Mouse (Mus musculus): ENCODE measurements around the gene Nrap.
"Not testable (repeated sequence)": the region's sequence is repeated elsewhere in the genome, so short reads cannot be mapped to it uniquely, and the experiment has no call there.

The Nrap gene

DNA sequence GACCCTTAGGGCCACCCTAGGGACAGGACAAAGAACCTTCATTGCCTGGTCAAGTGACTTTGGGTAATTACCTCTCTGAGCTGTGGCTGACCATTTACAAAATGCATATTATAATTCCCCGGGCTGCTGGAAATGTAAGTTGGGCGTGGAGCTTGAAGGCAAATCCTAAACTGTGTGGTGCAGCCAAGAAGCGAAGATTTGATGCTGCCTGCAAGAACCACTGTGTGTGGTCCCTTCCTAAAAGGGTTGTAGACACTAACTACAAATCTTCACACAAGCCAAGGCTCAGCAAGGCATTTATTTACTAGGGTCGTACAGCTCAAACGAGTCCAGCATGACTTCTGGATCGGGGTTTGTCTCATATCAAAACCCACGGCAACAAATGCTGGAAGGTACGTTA lies 25.3 kb downstream of the Nrap start:
- DNase-seq (ENCODE audit: low spot score), result no peak

GRCm38 (mm10) chr19:56363721-56364460 lies 25.9 kb downstream of the Nrap start:
- no peak for DNase-seq (ENCODE audit: low spot score)

GRCm38 (mm10) chr19:56358890-56359289 lies 30.9 kb downstream of the Nrap start:
- DNase-seq (ENCODE audit: low spot score), result no peak

DNA sequence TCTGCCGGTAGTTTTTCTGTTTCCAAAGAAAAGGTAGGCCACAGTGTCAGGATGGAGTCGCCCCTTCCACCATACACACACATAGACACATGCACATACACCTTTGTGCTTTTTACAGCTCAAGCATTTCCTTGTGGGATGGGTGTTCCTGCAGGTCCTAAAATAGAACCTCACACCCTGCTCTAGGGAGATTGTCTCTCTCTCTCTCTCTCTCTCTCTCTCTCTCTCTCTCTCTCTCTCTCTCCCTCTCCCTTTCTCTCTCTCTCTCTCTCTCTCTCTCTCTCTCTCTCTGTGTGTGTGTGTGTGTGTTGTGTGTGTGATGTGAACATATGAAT lies 32.5 kb downstream of the Nrap start:
- DNase-seq (ENCODE audit: low spot score), result not testable (repeated sequence)

DNA sequence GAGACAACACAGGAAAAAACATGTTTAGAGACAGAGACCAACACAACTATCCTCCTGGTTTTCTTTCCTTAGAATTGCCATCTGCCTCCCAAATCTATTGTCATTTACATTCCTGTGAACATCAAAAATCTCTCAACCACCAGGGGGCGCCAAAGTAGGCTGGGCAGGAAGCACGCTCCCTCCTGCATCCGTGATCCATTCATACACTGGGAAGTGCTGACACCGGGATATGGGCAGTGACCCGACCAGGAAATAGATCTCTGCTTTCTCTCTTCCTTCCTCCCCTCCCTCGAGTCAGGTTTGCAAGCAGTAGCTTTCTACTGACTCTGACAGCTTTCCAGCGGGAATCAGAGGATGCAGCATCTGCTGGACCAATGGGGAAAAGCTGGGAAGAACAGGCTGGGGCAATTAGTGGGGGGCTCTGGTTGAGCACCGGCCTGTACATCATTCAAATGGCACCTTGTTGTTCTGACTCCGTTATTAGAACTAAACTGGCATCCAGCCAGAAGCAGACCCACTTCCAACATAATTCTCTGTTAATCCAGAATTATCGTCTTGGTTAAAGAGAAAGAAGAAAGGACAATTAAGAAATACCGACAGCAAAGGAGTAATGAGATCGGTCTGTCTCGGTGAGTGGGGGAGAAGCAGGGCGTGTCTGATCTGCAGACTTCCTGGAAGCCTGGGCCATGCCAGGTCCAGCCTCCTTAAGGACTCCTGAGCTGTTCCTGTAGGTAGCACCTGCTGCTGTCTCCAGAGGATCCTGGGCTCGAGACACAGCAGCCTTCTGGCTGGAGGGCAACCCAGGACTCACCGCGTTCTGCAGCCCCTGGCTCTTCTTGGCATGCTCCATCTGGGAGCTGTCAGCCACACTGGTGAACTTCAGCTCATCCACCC lies 33.1 kb downstream of the Nrap start:
- DNase-seq (ENCODE audit: low spot score), result peak; percentile 76

DNA sequence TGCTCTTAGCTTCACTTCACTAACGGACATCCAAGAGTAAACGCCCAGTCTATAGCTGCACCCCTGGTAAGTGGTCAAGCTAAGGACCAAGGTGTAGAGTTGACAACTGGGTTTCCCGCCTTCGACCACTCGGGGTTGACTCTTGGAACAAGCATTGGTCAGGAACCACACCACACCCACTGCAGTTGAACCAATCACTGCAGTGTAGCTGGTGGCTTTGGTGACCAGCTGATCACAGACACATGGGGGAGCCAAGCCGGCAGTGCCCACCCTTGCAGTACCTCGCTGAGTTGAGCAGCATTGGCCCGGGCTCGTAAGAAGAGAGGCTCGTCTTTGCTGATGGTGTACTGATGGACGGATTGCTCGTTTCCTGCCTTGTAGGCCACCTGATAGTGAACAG lies 34.6 kb downstream of the Nrap start:
- DNase-seq (ENCODE audit: low spot score), result no peak

DNA sequence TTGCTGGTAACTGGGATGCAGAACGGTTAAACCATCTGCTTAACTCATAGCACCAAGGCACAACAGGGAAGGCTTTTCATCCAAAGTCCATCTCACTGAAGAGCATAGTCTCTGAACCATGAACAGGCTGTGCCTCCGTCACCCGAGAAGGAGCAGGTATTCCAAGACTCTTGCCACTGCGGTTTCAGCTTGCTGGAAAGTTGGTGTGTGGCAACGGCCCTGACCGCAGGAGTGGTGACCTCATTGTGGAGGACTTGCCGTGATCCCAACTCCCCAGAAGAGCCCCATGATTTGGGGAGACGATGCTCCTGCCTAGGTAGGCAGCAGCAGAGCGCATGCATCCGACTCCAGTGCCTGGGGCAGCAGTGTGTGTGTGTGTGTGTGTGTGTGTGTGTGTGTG lies 36.1 kb downstream of the Nrap start:
- DNase-seq (ENCODE audit: low spot score), result no peak

GRCm38 (mm10) chr19:56349295-56349694 lies 40.5 kb downstream of the Nrap start:
- DNase-seq (ENCODE audit: low spot score), result peak; percentile 42

DNA sequence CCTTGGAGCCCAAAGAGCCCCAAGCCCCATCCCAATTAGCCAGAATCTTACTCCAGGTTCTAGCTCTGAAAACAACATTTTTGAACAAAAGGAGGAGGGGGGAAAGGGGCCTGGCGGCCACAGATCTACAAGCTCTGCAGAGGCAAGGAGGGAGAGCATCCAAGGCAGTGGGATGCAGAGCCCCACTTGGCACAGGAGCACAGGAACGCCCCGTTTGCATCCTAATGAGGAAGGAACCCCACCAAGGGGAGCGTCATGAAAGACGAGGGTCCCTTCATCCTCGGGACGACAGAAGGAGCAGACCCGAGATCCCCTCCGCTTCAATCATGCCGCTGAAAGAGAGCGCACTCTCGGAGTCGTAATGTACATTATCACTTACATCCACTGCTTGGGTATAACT lies 43.1 kb downstream of the Nrap start:
- DNase-seq (ENCODE audit: low spot score), result no peak

DNA sequence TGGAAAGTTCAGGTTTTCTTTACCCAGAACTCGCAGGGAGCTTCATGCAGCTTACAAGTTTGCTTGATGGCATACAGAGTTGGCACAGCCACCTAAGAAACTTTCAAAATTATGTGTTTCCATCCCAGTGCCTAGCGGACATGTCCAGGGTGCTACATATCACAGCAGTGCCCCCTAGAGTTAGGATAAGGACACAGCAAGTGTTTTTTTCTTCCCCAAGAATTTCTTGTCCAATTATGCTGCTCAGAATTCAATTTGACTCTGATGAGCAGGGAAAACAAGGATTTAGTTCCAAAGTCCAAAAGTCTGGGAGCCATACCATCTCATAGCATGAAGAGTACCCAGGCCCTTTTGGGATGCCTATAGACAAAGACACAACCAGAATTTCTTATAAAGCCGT lies 43.8 kb downstream of the Nrap start:
- DNase-seq (ENCODE audit: low spot score), result peak; percentile 78

GRCm38 (mm10) chr19:56343869-56344563 lies 45.8 kb downstream of the Nrap start:
- DNase-seq (ENCODE audit: low spot score), result peak; percentile 79

DNA sequence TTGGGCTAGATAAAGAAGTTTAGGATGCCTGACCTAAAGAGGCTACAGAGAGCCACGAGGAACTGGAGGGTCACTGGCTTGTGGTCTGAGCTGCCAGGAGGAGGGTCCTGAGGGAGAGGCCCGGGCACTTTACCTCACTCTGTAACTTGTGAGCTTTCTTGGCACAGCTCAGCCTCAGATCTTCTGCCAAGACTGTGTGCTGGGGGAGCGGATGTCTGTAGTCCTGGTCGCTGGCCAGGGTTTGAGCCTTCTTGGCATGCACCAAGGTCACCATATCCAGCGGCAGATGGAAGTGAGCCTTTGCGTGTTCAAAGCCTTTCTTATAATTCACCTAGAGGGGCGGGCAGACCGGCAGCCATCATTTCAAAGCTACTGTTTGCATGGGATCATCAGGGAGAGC lies 47.8 kb downstream of the Nrap start:
- no peak for DNase-seq (ENCODE audit: low spot score)

DNA sequence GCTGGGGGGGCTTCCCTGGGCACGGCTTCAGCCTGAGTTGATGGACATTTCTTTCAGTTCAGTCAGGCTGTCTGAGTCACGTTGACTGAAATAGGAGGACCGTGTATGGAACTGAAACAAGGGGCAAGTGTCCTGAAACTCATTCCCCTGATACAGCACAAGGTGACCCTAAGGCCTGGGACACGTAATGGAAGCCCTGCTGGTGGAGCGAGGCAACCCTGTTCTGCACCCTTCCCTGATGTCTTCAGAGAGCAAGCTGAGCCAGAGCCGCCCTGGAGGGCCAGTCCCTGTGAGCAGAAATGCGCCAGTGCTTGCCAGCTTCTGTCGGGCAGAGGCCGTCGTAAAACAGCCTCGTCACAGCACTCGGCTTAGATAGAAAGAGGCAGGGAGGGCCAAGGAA lies 53.0 kb downstream of the Nrap start:
- DNase-seq (ENCODE audit: low spot score), result no peak

DNA sequence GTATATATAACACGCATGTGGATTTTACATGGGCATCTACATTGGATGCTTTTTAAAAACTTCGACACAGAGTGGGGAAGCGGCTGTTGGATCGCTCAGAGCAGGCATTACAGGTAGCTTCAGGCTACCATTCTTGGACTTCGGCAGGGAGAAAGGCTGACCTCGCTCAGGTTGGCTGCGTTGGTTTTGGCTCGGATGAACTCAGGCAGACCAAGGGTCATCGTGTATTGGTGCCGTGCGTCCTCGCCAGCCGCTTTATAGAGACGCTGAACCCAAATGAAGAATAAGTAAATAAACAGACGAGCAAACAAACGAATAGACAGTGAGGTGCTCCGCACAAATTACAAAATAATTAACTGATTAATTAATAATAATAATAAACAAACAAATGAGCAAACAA lies 53.5 kb downstream of the Nrap start:
- no peak for DNase-seq (ENCODE audit: low spot score)

- DNase-seq (ENCODE audit: low spot score), result peak; percentile 27
Measured at GRCm38 (mm10) chr19:56326243-56326855, 63.5 kb downstream of the Nrap start.

GRCm38 (mm10) chr19:56325676-56326075 lies 64.2 kb downstream of the Nrap start:
- DNase-seq (ENCODE audit: low spot score), result no peak

- peak; percentile 25 for DNase-seq (ENCODE audit: low spot score)
Measured at GRCm38 (mm10) chr19:56321303-56321920, 68.4 kb downstream of the Nrap start.

DNA sequence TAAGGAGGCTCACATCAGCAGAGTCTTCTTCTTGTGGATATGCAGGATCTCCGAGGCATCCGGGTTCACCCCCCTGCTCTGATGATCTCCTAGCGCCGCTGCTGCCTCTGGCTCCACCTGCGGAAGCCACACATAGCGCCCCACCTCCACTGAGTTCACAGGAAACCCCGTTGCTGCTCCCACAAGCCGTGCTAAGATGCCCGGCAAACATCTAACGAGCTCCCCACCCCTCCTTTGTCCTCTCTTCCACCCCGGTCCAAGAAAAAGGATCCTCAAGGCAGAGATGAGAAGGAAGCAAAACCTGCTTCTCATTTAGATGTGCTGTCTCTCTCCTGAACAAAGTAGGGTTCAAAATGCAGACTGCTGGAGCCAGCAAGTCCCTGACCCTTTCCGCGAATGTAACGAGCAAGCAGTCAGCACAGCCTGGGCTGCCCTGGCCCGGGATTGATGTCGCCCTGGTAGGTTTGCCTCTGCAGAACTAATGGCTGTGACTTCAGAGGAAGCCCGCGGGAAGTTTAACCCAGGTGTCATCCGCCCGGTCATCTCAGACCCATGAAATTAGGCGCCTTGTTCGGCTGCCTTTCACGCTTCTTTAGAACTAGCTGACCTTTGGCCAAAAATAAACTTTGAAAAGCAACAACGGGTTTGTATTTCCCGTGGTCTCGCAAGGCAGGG lies 69.5 kb downstream of the Nrap start:
- DNase-seq (ENCODE audit: low spot score), result peak; percentile 71

DNA sequence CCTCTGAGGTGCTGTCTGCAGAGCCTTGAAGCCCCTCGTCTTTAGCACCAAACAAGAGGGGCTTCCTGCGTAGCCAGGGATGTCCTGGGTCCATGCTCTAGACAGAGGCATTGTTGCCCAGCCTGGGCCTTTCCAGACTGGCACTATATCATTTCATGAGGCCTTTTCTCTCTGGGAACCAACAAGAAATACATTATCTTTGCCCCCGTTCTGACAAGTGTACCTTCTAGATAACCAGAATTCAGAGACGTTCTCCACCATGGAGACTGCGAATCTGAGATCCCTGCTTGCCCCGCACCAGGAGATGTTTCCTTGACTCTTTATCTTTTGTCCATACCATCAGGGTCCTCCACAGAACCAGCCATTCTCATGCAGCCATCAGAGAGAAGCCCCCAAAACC lies 70.2 kb downstream of the Nrap start:
- DNase-seq (ENCODE audit: low spot score), result no peak

GRCm38 (mm10) chr19:56319219-56319618 lies 70.6 kb downstream of the Nrap start:
- DNase-seq (ENCODE audit: low spot score), result no peak

GRCm38 (mm10) chr19:56316531-56316930 lies 73.3 kb downstream of the Nrap start:
- no peak for DNase-seq (ENCODE audit: low spot score)
